Mouse (Mus musculus): ENCODE data around the gene Psma5. TPM values are rescaled to one million over a fixed set of nuclear protein-coding genes. Genes with fewer than 3 reads are reported as not detected.

Gene Psma5
- 263 and 288 TPM in 2 replicates for polyA plus RNA-seq (2016; fragmentation: Nextera tagmentation; extraction: Ambion mirVana)

DNA sequence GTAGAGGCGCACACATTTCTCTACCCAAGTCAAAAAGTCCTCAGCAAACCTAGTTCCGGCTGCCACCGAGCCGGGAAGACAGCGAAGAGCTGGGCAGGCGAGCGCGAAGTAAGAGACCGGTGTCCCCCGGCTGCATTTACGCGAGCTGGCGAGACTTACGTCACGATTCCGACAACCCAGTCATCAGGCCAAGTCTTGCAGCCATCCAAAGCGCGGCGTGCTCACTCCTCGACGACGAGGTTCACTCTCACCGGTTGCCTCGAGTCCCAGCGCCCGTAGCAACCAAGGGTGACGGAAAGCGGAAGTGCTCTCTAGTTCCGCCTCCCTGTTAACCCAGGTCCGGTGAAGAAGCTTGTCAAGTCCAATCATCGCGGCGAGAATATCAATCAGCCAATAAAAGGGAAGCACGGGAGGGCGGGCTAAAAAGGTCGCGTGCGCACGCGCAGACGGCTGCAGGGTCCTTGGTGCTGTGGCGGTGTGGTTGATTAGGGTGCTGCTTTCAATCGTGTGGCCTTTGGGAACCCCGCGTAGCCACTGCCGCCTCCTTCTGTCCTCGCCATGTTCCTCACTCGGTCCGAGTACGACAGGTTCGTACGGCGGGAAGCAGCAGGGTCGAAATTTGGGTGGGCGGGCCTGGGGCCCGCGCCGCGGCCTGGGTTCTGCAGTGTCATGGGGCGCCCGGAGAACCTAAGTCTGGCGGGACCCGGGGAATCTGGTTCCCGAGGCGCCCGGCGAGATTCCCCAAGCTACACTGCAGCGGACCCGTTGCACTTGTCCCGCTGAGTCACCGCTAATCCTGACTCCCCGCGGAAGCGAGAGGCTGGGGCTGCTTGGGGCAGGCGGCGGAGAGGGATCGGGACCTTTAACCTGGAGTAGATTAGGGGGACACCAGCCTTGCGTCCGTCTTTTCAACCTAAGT lies at the start of gene Psma5:
Gene Psma5, plus strand, starts transcription at position 208 of the 919 bp plus-strand sequence.
- Histone ChIP-seq H3K27ac (peak within 1 kb of the TSS; percentile 41; the same call in 1 of the 2 replicates), H3K36me3 (peaks cover 3% of the 10 kb centered on the region), H3K9me3 (no peaks in the 10 kb centered on the region), H3K9ac (peak within 1 kb of the TSS; percentile 94), H3K4me2 (replicated peaks) (peak within 1 kb of the TSS; percentile 83), H3K4me1 (peaks cover 16% of the 10 kb centered on the region), H3K27me3 (no peaks in the 10 kb centered on the region), H3K4me3 (peak within 1 kb of the TSS; percentile 99)
- WGBS: under 1% methylated on average over 79 of the region's 79 CpGs
- peak; percentile 99 for ATAC-seq (ENCODE audit: insufficient number of reproducible peaks, insufficient read depth, low FRiP score, low TSS enrichment)

DNA sequence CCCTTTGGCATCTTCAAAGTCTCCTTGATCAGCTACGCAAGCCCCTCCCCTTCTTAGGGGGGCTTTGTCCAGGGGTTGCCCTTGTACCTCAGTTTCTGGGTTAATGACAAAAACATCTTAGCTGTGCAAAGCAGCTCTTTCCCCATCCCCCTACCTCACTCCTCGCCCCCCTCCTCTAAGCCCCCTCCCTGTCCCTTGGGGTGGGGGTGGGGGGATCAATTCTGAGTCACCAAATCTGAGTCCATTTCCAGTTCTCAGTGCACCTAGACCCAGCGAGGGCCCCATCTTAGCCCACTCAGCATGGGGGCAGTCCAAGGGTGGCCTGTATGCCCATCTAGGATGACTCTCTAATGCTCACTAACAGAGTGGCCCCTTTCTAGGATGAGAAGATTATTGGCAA lies 47.7 kb upstream of the Psma5 start:
- 67% methylated on average over 3 of the region's 3 CpGs for WGBS
- ATAC-seq (ENCODE audit: insufficient number of reproducible peaks, insufficient read depth, low FRiP score, low TSS enrichment): no peak
- peak overlapping the region; percentile 58 for H3K4me3 ChIP-seq
- H3K27ac ChIP-seq: 0 out of 2 replicates have a peak overlapping the region, but pooled peaks have one; percentile 93
- peaks cover 16% of the 10 kb centered on the region for H3K4me1 ChIP-seq
- peak overlapping the region; percentile 87 for H3K4me2 ChIP-seq (replicated peaks)
- H3K36me3 ChIP-seq: peaks cover 37% of the 10 kb centered on the region
- peak overlapping the region; percentile 71 for H3K9ac ChIP-seq
- H3K27me3 ChIP-seq: no peaks in the 10 kb centered on the region
- no peaks in the 10 kb centered on the region for H3K9me3 ChIP-seq

DNA sequence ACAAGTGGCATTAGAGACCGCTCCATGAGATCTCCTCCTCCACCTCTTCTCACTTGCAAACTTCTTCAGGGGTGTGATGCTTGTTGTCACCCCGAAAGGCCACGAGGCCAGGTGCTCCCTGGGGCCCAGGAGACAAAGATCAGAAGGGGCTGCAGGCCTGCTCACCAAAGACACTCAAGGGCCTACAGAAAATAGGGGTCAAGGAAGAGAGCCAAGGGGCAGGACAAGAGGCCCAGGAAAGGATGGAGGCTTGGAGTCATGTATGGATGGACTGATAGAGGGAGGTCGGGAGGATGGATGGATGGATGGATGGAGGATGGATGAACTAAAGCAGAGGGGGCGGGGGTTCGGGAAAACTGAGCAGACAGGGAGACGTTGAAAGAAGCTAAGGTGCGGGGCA lies 47.2 kb upstream of the Psma5 start:
- WGBS: 9% methylated on average over 8 of the region's 8 CpGs
- Histone ChIP-seq H3K36me3 (peaks cover 35% of the 10 kb centered on the region), H3K4me3 (peak overlapping the region; percentile 58), H3K9ac (peak overlapping the region; percentile 71), H3K4me1 (peaks cover 16% of the 10 kb centered on the region), H3K27me3 (no peaks in the 10 kb centered on the region), H3K27ac (peak overlapping the region; percentile 93), H3K9me3 (no peaks in the 10 kb centered on the region), H3K4me2 (replicated peaks) (peak overlapping the region; percentile 87)
- ATAC-seq (ENCODE audit: insufficient number of reproducible peaks, insufficient read depth, low FRiP score, low TSS enrichment): no peak

DNA sequence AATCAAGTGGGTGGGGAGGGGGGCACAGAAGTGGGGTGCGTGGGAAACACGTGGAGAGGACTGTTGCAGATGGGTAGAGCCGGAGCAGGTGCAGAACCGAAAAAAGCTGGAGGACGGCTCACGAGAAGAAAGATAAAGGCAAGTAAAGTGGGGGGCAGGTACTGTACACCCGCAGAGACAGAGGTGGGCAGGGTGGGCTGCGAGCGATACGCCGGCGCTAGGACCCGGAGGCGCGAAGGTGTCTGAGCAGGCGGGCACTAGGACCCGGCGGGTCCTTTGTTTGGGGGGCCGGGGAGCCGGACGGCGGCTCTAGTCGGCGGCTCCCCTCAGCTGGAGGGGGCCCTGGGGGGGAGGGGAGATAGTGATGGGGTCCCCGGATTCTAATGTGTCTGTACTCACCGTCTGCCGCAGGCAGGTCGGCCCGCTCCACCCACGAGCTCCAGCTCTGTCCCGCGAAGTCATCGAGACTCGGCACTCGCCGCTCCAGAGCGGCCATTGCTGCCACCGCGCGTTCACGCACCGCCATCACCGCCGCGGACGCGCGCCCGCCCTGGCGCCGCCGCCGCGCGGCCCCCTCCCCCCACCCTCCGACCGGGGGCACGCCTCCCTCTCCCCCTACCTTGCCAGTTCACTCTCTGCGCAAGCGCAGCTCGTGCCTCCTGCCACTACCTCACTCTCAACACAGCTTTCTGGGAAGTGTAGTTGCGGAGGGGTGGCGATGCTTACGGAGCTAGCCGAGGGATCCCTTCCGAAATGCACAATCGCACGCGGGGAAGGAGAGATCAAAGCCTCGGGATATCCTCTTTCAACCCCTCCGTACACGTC lies 46.6 kb upstream of the Psma5 start:
- H3K4me3 ChIP-seq: peak overlapping the region; percentile 58
- peak overlapping the region; percentile 71 for H3K9ac ChIP-seq
- peaks cover 16% of the 10 kb centered on the region for H3K4me1 ChIP-seq
- no peaks in the 10 kb centered on the region for H3K9me3 ChIP-seq
- peaks cover 28% of the 10 kb centered on the region for H3K36me3 ChIP-seq
- ATAC-seq (ENCODE audit: insufficient number of reproducible peaks, insufficient read depth, low FRiP score, low TSS enrichment): peak; percentile 94
- WGBS: under 1% methylated on average over 70 of the region's 72 CpGs
- peak overlapping the region; percentile 93 for H3K27ac ChIP-seq
- H3K4me2 ChIP-seq (replicated peaks): peak overlapping the region; percentile 87
- H3K27me3 ChIP-seq: no peaks in the 10 kb centered on the region

DNA sequence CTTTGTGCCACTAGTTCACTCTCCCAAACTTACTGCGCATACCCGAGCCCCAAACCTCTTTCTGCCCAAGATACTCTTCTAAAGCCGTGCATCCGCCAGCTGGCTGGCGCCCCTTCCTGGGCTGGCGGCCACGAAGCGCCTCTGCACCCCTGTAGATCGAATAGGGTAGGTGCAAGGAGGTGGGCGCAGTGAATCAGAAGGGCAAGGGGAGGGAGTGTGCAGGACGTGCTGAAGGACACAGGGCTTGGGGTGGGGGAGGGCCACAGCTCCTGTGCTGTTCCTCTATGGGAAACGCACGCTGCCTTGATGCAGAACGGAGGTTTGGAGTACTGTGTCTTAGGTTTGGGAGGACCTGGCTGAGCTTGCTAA lies 46.0 kb upstream of the Psma5 start, which contains the start of gene Atxn7l2:
Gene Atxn7l2, minus strand, starts transcription at position 164 of the 369 bp plus-strand sequence.
- peak; percentile 83 for ATAC-seq (ENCODE audit: insufficient number of reproducible peaks, insufficient read depth, low FRiP score, low TSS enrichment)
- Histone ChIP-seq H3K9me3 (no peaks in the 10 kb centered on the region), H3K4me1 (peaks cover 16% of the 10 kb centered on the region), H3K27me3 (no peaks in the 10 kb centered on the region), H3K4me2 (replicated peaks) (peak within 1 kb of the TSS; percentile 87), H3K9ac (peak within 1 kb of the TSS; percentile 71), H3K27ac (peak within 1 kb of the TSS; percentile 93), H3K4me3 (peak within 1 kb of the TSS; percentile 58), H3K36me3 (peaks cover 22% of the 10 kb centered on the region)
- WGBS: 1% methylated on average over 14 of the region's 14 CpGs

DNA sequence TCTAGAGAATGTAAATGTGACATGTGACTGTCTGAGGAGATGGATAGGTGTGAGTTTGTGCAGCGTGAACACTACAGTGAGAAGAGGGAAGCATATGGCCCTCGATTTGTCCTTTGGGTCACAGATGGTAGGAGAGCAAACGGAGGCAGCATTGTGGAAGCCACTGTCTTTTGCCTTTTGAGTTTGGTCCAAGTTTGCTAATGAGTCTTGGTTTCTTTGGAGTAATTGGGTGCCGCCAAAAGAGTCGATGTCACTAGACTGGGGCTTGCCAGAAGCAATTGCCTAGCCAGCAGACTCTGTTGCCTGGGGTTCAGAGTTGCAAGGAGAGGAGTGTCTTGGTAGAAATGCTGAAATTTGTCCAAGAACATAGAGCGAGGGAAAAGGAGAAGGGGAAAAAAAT lies 44.9 kb upstream of the Psma5 start:
- H3K9me3 ChIP-seq: no peaks in the 10 kb centered on the region
- peaks cover 16% of the 10 kb centered on the region for H3K4me1 ChIP-seq
- H3K4me2 ChIP-seq (replicated peaks): no peak overlapping the region
- H3K27ac ChIP-seq: no peak overlapping the region; the same call in 1 of the 2 replicates
- no peak overlapping the region for H3K9ac ChIP-seq
- H3K27me3 ChIP-seq: no peaks in the 10 kb centered on the region; the same call in 1 of the 2 replicates
- no peak overlapping the region for H3K4me3 ChIP-seq
- no peak for ATAC-seq (ENCODE audit: insufficient number of reproducible peaks, insufficient read depth, low FRiP score, low TSS enrichment)
- peaks cover 11% of the 10 kb centered on the region for H3K36me3 ChIP-seq
- WGBS: 91% methylated on average over 6 of the region's 6 CpGs

DNA sequence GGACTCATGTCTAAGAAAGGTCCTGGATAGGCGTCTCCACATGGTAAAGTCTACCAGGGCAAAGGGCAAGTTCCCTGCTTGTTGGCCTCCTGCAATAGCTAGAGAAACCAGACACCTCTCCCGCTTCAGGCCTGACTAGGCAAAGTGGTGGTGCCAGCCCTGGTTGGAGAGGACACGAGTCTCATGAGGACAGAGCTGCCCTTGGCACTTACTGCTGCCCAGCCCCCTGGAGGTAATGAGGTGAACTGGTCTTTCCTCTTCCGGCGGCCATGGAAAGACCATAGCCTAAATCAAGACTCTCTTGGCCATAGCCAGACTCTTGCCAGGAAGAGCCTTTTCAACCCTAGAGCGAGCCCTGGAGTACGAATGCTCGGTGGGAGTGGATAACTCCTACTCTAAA lies 44.3 kb upstream of the Psma5 start:
- WGBS: 75% methylated on average over 8 of the region's 8 CpGs
- H3K4me2 ChIP-seq (replicated peaks): no peak overlapping the region
- no peak overlapping the region for H3K4me3 ChIP-seq
- no peak overlapping the region for H3K27ac ChIP-seq
- H3K9ac ChIP-seq: no peak overlapping the region
- ATAC-seq (ENCODE audit: insufficient number of reproducible peaks, insufficient read depth, low FRiP score, low TSS enrichment): no peak
- H3K4me1 ChIP-seq: peaks cover 16% of the 10 kb centered on the region
- H3K27me3 ChIP-seq: no peaks in the 10 kb centered on the region; the same call in 1 of the 2 replicates
- H3K36me3 ChIP-seq: 0 out of 2 replicates have a peak, but pooled peaks cover 6% of the 10 kb centered on the region
- H3K9me3 ChIP-seq: no peaks in the 10 kb centered on the region

DNA sequence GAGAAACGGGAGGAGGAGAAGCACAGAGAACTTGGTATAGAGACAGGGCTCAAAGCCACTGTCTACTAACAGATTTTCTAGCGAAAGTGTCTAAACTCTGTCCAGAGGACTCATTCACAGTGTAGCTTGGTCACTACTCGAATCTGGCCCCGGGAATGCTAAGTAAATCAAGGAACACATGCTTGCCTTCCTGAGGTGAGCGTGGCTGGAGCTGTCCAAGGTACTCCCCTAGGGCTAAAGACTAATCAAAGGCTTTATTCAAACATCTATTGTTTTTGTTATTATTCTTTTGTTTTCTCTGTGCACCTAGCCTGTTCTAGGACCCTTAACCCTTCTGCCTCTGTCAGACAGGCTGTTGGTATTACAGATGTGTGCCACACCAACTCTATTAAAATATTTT lies 42.0 kb upstream of the Psma5 start:
- H3K4me3 ChIP-seq: no peak overlapping the region
- H3K9me3 ChIP-seq: no peaks in the 10 kb centered on the region
- WGBS: 14% methylated on average over 5 of the region's 5 CpGs
- H3K4me1 ChIP-seq: 0 out of 2 replicates have a peak, but pooled peaks cover 3% of the 10 kb centered on the region
- no peak overlapping the region for H3K4me2 ChIP-seq (replicated peaks)
- H3K9ac ChIP-seq: no peak overlapping the region
- no peaks in the 10 kb centered on the region for H3K36me3 ChIP-seq
- no peak overlapping the region for H3K27ac ChIP-seq
- H3K27me3 ChIP-seq: peaks cover 3% of the 10 kb centered on the region; the same call in 1 of the 2 replicates
- ATAC-seq (ENCODE audit: insufficient number of reproducible peaks, insufficient read depth, low FRiP score, low TSS enrichment): no peak

DNA sequence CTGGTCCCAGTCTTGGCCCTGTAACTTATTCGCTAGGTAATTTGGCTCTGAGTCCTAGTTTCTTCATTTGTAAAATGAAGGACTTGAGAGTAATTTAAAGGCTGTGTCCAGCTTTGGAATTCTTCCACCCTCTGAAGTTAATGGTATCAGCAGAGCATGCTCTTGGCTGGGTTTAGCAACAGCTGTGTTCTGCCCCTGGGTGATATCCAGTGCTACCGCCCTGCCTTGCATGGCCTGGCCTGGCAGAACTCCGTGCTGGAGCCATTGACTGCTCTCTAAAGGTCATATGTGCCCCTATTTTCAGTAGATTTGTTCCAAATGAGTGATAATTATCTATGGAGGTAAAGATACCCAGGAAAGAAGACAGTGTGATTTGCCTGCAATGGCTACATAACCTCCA lies 36.1 kb upstream of the Psma5 start:
- Histone ChIP-seq H3K4me3 (no peak overlapping the region), H3K4me1 (no peaks in the 10 kb centered on the region), H3K9ac (no peak overlapping the region), H3K4me2 (replicated peaks) (no peak overlapping the region), H3K27me3 (peaks cover 38% of the 10 kb centered on the region), H3K9me3 (no peaks in the 10 kb centered on the region), H3K27ac (no peak overlapping the region), H3K36me3 (no peaks in the 10 kb centered on the region)
- no peak for ATAC-seq (ENCODE audit: insufficient number of reproducible peaks, insufficient read depth, low FRiP score, low TSS enrichment)
- WGBS: 79% methylated on average over 3 of the region's 3 CpGs

DNA sequence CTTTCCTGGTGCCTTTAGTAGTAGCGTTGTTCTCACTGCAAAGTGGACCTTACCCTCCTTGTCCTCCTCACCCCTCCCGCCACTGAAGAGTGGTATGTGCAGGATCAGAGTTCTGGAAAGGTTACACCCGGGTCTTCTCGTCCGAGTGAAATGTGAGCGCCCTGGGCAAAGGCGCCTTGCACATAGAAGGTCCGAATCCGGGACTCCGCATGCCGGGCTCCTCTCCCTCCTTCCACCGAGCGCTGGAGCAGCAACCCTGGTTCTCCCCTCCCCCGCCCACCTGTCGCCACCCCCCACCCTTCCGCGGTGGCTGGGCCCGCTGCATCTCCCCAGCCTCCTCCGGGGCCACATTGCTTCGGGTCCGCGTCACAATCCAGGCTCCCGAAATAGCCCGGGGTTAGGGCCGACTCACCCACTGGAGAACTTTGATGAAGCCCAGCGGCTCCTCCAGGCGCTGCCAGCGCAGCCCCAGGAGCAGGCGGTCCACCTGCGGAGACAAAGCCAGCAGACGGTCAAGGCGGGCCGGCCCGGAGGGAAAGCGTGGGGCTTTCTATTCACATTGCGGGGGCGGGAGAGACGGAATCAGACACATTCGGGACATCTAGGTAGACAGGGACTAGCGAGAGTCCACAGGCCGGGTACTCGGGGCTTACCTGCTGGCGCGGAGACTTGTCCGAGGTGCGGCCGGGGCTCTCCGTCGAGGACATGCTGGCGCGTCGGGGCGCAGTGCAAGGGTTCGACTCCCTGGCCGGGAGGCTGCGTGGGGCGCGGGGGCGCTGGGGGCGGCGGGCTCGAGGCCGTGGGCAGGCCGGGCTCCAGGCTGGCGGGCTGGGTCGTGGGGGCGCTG lies 30.8 kb upstream of the Psma5 start:
- peak; percentile 56; the same call in 1 of the 2 replicates for ATAC-seq (ENCODE audit: insufficient number of reproducible peaks, insufficient read depth, low FRiP score, low TSS enrichment)
- WGBS: 2% methylated on average over 66 of the region's 67 CpGs
- Histone ChIP-seq H3K27me3 (peaks cover 49% of the 10 kb centered on the region), H3K9ac (peak overlapping the region; percentile 33), H3K36me3 (no peaks in the 10 kb centered on the region), H3K9me3 (no peaks in the 10 kb centered on the region), H3K4me1 (peaks cover 13% of the 10 kb centered on the region; the same call in 1 of the 2 replicates), H3K27ac (no peak overlapping the region), H3K4me3 (peak overlapping the region; percentile 49), H3K4me2 (replicated peaks) (peak overlapping the region; percentile 62)
